In genomic region chr1:37585809-37586480, GRCm38 (mm10) we compare ENCODE assay signal across 7 mouse cellular contexts. TPM values are rescaled to one million over a fixed set of nuclear protein-coding genes. Genes with fewer than 3 reads are reported as not detected.
DNase-seq lines count a peak whose midpoint lies in the region; ATAC-seq and TF ChIP-seq lines count a peak whose summit lies in the region.

No protein-coding gene starts in this region.

- WGBS in liver, embryonic 13.5 days (ENCODE audit: insufficient replicate concordance), result 33% methylated on average over 13 of the region's 13 CpGs

- H3K4me1 ChIP-seq in liver, embryonic 13.5 days (replicated peaks), result 0 out of 2 replicates have a peak, but pooled peaks cover 4% of the 10 kb centered on the region

- no peak overlapping the region for H3K9ac ChIP-seq in liver, embryonic 13.5 days

- no peak overlapping the region for H3K4me3 ChIP-seq in C2C12 (ENCODE audit: insufficient read depth, poor library complexity, severe bottlenecking)
- H3K4me3 ChIP-seq in liver, embryonic 13.5 days (replicated peaks), result no peak overlapping the region

- peaks cover 7% of the 10 kb centered on the region for H3K27me3 ChIP-seq in C2C12 (ENCODE audit: control insufficient read depth, insufficient read depth, insufficient read length)
- no peaks in the 10 kb centered on the region for H3K27me3 ChIP-seq in liver, embryonic 13.5 days

- no peak; the same call in 1 of the 2 replicates for ATAC-seq in liver, embryonic 13.5 days (ENCODE audit: low read depth)

- peak overlapping the region; percentile 25 for H3K27ac ChIP-seq in liver, embryonic 13.5 days

- DNase-seq in MEL-GATA-1-ER (ENCODE audit: extremely low read depth, low read depth), result peak; percentile 77
- DNase-seq in cerebellum, postnatal 14 days, result peak; percentile 72 to 84
- peak; percentile 78 to 80 for DNase-seq in heart, postnatal 14 days
- DNase-seq in liver, embryonic 13.5 days, result no peak
- peak; percentile 51 for DNase-seq in right cerebral cortex, postnatal 25 days
- DNase-seq in ovary, adult 18-20 months (ENCODE audit: low spot score), result no peak

- intact Hi-C loops in heart, postnatal 14 days (cut with DNase I), result no loop called here

- no peaks in the 10 kb centered on the region for H3K36me3 ChIP-seq in C2C12 (ENCODE audit: control insufficient read depth, insufficient read depth)
- H3K36me3 ChIP-seq in liver, embryonic 13.5 days, result no peaks in the 10 kb centered on the region

- TF ChIP-seq CTCF in C2C12 (IDR thresholded peaks at IDR 0.05; ENCODE audit: control insufficient read depth, insufficient read depth, insufficient read length), result no peak

- no peaks in the 10 kb centered on the region for H3K79me2 ChIP-seq in C2C12 (ENCODE audit: control insufficient read depth, insufficient read depth)

- no peaks in the 10 kb centered on the region for H3K79me3 ChIP-seq in C2C12 (ENCODE audit: low read depth)

- no peak overlapping the region for H3K4me2 ChIP-seq in liver, embryonic 13.5 days

- H3ac ChIP-seq in C2C12 (ENCODE audit: control insufficient read depth, insufficient read length, low read depth), result no peak overlapping the region

- H3K9me3 ChIP-seq in liver, embryonic 13.5 days (replicated peaks), result no peaks in the 10 kb centered on the region

TF ChIP-seq in C2C12, 6 proteins besides CTCF, POLR2A, EP300 and RAD21:
- TF ChIP-seq USF1 (IDR thresholded peaks at IDR 0.05; ENCODE audit: low read depth) (peak; percentile 69), FOSL1 (IDR thresholded peaks at IDR 0.05; ENCODE audit: insufficient read depth, low read length, poor library complexity, severe bottlenecking) (no peak)

RNA-seq across cellular contexts. Expression of gene Mgat4a, which starts 45.1 kb away (rescaled TPM):
- 0.01 TPM for polyA plus RNA-seq in C2C12 (2012; fragmentation: generic; extraction: Trizol)
- 10 to 100 TPM; 16.2 to 16.9 TPM for total RNA-seq in heart, postnatal 14 days (2021)
- 1.0 and 1.8 TPM in 2 replicates for polyA plus RNA-seq in liver, embryonic 13.5 days (2015; fragmentation: Nextera tagmentation; extraction: Ambion mirVana)

Comparison
In these comparisons a context has a peak if more than half of its experiments do, and no peak if none do; other contexts are left out.
1. DNase-seq: peak in MEL-GATA-1-ER (single experiment), cerebellum, postnatal 14 days (2 of 2), heart, postnatal 14 days (2 of 2) and right cerebral cortex, postnatal 25 days (single experiment); none in liver, embryonic 13.5 days (single experiment) and ovary, adult 18-20 months (single experiment).